Mouse (Mus musculus) embryonic fibroblast, embryonic 13.5 days (primary cell): ENCODE measurements around the gene Gm13030. TPM values are rescaled to one million over a fixed set of nuclear protein-coding genes. Genes with fewer than 3 reads are reported as not detected.
A peak's percentile ranks its signal among the peaks of the same experiment; 100 is the strongest.

ENCODE experiments used
- H3K27ac ChIP-seq: 2 replicates; pipeline ENCODE4 v1.5.1; 2012; ENCODE audit warnings: low read length, control low read depth, inconsistent platforms; ENCODE audit not compliant: insufficient read depth
- H3K4me1 ChIP-seq: 2 replicates; pipeline ENCODE4 v1.6.1; 2011; ENCODE audit warnings: low read length; ENCODE audit not compliant: control insufficient read depth, insufficient read depth
- H3K4me3 ChIP-seq: 2 replicates; pipeline ENCODE4 v1.5.1; 2011; ENCODE audit warnings: mild to moderate bottlenecking, control low read depth, low read length; ENCODE audit not compliant: insufficient read depth
- CTCF ChIP-seq: IDR thresholded peaks from 2 replicates; pipeline ENCODE4 v1.5.1; 2011; ENCODE audit warnings: mild to moderate bottlenecking, control low read depth, low read length, moderate library complexity, borderline replicate concordance; ENCODE audit not compliant: insufficient read depth
- POLR2A ChIP-seq: IDR thresholded peaks from 2 replicates; pipeline ENCODE4 v1.6.1; 2011; ENCODE audit warnings: low read depth, mild to moderate bottlenecking, control low read depth, low read length, moderate library complexity
- polyA plus RNA-seq: library from polyadenylated mRNA; stranded (reverse); fragments of >200 nt; gene quantifications from 2 replicates; pipeline ENCODE4 v1.2.4, GENCODE M21; 2011; ENCODE audit warnings: low read depth; ENCODE audit not compliant: missing spikeins, insufficient read length

Gene Gm13030
- polyA plus RNA-seq, 1 experiment, result not detected

- no peak overlapping the region for H3K4me3 ChIP-seq
- H3K4me1 ChIP-seq, result no peaks in the 10 kb centered on the region
- no peak overlapping the region for H3K27ac ChIP-seq
- TF ChIP-seq POLR2A (no peak), CTCF (peak; percentile 50; the same call in 1 of the 2 replicates)
Observed at GRCm38 (mm10) chr4:138866413-138866812, 7.4 kb downstream of the Gm13030 start.

GRCm38 (mm10) chr4:138865991-138866390, 7.8 kb downstream of the Gm13030 start:
- Histone ChIP-seq H3K27ac (no peak overlapping the region), H3K4me1 (no peaks in the 10 kb centered on the region), H3K4me3 (no peak overlapping the region)
- TF ChIP-seq POLR2A, result no peak
- TF ChIP-seq CTCF, result no peak

GRCm38 (mm10) chr4:138865092-138865491, 8.7 kb downstream of the Gm13030 start:
- Histone ChIP-seq H3K4me1 (no peaks in the 10 kb centered on the region), H3K4me3 (no peak overlapping the region), H3K27ac (no peak overlapping the region)
- TF ChIP-seq CTCF, result no peak
- TF ChIP-seq POLR2A, result no peak

- Histone ChIP-seq H3K4me3 (no peak within 1 kb of the TSS), H3K4me1 (no peaks in the 10 kb centered on the region), H3K27ac (no peak within 1 kb of the TSS)
- TF ChIP-seq CTCF (no peak), POLR2A (no peak)
Observed at GRCm38 (mm10) chr4:138863344-138863998, 10.3 kb downstream of the Gm13030 start, which contains the start of gene Pla2g5. TSS of gene Pla2g5 (minus strand) at chr4:138863482.

- Histone ChIP-seq H3K27ac (no peak overlapping the region), H3K4me3 (no peak overlapping the region), H3K4me1 (no peaks in the 10 kb centered on the region)
- no peak for TF ChIP-seq POLR2A
- TF ChIP-seq CTCF, result peak; percentile 37; the same call in 1 of the 2 replicates
Observed at GRCm38 (mm10) chr4:138859728-138860127, 14.0 kb downstream of the Gm13030 start.

- Histone ChIP-seq H3K4me1 (no peaks in the 10 kb centered on the region), H3K4me3 (no peak overlapping the region), H3K27ac (no peak overlapping the region)
- TF ChIP-seq POLR2A (no peak), CTCF (no peak; the same call in 1 of the 2 replicates)
Observed at GRCm38 (mm10) chr4:138859245-138859644, 14.5 kb downstream of the Gm13030 start.

GRCm38 (mm10) chr4:138858446-138858845, 15.3 kb downstream of the Gm13030 start:
- TF ChIP-seq CTCF (no peak), POLR2A (no peak)
- H3K4me1 ChIP-seq, result no peaks in the 10 kb centered on the region
- no peak overlapping the region for H3K27ac ChIP-seq
- H3K4me3 ChIP-seq, result no peak overlapping the region

- Histone ChIP-seq H3K4me3 (no peak overlapping the region), H3K27ac (no peak overlapping the region), H3K4me1 (no peaks in the 10 kb centered on the region)
- TF ChIP-seq POLR2A (no peak), CTCF (no peak)
Observed at GRCm38 (mm10) chr4:138857576-138857975, 16.2 kb downstream of the Gm13030 start.

- no peak for TF ChIP-seq POLR2A
- peak; percentile 78; the same call in 1 of the 2 replicates for TF ChIP-seq CTCF
Observed at GRCm38 (mm10) chr4:138856491-138856890, 17.3 kb downstream of the Gm13030 start.

GRCm38 (mm10) chr4:138855092-138855632, 18.6 kb downstream of the Gm13030 start:
- Histone ChIP-seq H3K4me1 (no peaks in the 10 kb centered on the region), H3K4me3 (no peak overlapping the region), H3K27ac (no peak overlapping the region)
- no peak for TF ChIP-seq CTCF
- TF ChIP-seq POLR2A, result no peak

More at GRCm38 (mm10) chr4:138856491-138856890, 17.3 kb downstream of the Gm13030 start:
- H3K4me1 ChIP-seq, result no peaks in the 10 kb centered on the region
- H3K27ac ChIP-seq, result no peak overlapping the region
- no peak overlapping the region for H3K4me3 ChIP-seq
